Mouse (Mus musculus): Measurements from ENCODE around the gene Cd2.

Gene Cd2

DNA sequence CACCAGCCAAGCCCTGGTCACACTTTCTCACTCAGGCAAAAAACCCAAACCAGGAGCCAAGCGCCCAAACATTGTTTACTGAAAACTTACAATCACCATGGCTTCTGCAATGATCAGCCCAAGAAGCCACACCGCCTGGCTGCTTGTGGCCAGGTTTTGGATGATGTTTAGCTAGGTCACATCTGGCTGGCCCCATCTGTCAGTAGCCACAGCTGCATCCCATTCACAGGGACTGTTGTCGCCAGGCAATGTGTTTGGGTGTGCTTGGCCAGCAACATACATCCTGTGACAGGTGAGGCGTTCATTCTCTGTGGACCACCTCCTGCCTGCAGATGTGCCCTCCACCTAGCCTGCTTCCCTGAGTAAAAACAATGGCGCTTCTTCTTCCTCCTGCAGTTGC is 4.9 kb upstream of the Cd2 start:
- no peak for DNase-seq (ENCODE audit: low read depth)

DNA sequence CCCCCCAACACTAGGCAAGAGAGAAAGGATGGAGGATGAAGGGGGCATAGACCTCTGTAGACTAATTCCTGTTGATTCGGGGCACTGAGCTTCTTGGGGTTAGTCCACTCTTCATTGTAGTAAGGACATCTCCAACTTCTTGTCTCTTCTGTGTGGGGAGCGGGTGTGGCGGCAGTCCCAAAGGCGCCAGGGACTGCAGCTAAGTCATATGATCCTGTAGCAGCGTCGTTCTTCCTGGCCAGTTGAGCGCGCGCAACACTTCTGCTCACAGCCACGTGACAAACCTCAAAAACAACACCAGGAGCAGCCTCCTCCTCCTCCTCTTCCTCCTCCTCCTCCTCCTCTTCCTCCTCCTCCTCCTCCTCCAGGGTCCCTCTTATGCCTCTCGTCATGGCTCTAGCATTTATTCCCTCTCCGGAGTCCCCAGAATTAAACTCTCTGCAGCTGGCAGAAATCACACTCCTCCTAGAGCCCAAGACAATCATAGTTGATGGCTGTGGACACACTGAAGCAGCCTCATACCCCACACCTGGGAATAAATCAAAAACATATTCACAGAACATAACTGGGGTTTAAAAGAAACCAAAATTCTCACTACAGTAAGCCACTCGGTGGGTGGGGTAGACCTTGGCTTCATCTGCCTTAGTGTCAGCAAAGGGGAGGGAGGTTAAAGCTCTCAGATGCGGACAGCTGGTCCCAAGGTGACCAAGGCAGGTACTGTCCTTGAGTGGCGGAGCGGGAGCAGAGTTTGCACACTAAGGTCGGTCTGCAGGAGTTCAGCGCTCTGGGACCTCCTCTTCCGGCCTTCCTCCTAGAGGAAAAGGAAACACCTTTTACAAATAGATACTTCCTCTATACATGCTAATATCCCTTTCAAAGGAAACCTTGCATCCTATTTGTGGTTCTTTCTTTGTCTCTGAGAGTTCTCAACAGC is 3.1 kb upstream of the Cd2 start:
- peak; percentile 5 for DNase-seq (ENCODE audit: low read depth)

DNA sequence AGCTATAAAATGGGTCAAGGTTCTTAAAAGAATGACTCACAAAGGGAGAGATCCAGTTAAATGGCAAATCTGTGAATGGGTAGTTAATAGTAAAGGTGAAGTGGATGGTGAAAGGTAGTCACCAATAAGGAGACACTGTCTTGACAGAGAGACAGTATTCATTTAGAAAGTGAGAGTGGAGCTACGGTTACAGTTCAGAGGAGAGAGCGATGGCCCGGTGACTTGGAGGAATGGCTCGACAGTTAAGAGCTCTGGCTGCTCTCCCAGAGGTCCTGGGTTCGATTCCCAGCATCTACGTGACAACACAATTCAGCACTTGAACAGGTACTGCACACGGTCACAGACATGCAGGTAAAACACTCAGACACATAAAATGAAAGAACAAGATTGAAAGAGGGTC is 2.3 kb upstream of the Cd2 start:
- DNase-seq (ENCODE audit: low read depth) = no peak

DNA sequence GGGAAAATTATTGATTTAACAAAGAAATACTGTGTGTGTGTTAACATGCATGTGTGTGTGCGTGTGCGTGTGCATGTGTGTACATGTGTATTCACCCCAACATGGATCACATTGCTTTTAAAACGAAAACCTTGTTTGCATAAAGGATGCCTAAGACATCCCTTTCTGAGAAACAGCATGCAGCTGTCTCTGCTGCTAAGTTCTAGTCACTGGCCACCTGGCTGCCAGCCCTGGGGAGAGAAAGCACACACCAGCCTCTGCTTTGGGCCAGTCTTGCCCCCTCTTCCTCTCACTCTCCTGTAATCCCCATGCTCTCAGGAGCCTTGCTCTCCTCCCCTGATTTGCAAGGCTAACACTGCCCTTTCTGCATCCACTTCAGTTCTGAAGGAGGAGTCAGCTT is 1.7 kb upstream of the Cd2 start:
- no peak for DNase-seq (ENCODE audit: low read depth)

DNA sequence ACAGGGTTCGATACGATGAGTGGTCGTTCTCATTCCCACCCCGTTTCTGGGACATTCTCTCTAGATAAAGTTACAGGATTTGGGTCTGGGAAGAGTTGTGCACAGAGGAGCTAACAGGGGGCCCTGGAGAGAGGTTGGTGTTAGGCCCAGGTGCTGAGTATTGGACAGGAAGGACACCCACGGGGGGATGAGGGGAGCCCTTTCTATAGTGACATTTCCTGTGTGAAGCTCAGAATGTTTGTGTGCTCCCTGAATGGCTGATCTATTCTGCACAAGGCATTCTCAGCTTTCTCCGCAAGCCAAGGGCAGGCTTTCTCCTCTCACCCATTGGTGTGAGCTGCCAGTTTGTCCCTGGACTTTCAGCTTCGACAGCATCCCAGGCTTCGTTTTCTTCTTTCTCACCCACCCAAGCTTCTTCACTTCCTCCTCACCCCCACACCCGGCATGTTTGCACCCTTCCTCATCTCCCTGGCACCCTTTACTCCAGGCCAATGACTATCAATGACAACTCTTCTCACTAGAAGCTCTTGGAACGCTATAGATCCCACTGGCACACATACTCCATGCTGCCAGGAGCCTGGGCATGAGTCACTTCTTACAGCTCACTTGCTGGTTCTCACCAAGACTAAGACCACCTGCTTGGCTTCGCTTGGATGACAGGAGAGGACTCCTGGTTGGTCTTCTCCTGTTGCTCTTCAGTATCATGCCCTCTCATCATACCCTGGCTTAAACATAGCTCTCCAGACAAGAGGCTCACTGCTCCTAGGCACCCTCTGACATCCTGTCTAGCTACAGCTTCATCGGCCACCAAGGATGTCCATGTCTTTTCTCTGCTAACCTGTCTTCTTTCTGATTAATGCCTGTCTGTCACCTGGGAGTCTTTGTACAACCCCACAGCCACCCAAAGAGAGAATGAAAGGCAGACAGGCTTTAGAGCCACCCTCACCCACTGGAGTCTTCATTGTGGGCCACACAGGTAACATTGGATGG is 1.1 kb downstream of the Cd2 start:
- DNase-seq (ENCODE audit: low read depth) = no peak

DNA sequence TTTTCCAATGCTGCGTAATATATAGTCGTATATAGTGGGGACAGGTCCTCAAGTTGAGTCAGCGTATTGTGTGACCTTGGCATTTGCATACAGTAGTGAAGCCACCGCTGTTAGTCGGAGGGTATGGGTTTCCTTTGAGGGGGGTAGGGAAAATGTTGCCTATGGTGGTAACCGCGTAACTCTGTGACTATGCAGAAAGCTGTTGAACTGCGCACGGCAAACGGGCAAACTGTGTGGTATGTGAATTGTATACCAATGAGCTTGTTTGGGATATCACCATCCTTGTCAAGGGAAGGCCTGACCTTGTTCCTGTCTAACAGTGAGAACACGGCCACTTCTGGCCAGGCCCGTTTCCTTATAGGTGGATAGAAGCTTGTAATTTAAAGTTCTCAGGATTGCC is 1.9 kb downstream of the Cd2 start:
- DNase-seq (ENCODE audit: low read depth) = no peak

DNA sequence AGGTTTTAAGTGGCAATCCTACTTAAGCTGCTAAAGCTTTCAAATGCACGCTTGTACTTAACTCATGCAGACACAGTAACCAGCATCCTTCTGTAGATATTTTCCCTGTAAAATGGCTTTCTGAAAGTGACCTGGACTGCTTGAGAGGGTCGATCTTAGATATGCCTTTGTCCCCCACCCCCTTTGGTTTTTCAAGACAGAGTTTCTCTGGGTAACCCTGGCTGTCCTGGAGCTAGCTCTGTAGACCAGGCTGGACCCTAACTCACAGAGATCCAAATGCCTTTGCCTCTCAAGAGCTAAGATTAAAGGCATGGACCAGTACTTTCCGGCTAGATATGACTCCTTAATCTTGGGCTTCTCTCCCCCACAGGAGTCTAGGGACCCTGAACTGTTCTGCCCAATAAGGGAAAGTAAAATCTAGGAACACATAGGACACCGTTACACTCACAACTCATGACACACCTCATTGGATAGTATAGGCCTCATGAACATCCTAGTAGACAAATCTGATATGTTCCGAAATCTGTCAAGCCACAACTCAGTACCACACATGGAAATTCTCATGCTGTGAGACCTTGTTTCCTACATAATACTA is 2.6 kb downstream of the Cd2 start:
- DNase-seq (ENCODE audit: low read depth) = no peak

DNA sequence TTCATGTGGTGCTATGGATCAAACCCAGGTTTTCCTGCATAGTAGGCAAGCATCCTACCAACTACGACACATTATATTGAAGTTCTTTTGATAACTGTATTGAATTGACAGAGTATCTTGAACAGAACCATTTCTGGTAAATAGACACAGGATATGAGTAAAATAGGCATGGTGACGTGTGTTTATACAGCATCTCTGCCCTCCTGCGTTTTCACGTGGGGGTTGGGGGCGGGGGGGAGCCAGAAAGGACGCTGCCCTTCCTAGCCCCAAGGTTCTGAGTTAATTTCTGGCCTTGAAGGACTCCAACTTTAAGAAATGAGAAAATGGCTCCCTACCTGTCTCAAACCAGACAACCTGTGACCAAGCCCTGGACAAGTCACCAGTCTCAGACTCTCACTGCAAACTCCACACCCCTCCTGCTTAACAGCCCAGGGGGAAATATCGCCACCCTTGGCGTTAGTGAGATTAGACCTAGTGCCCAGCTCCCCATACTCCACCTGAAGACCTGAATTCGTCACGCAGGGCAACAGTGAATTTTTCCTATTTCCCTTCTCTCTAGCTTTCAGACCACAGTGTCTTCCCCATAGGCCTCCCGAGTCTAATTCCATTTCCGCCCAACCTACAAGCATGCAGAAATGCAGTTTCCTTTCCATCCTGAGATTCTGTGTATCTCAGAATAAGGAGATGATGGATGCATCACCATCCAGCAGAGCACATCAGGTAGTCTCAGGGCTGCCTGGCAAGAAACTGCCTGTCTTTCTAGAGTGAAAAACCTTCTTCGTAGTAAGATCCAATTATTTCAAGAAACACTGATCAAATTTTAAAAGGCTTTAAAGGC is 3.7 kb downstream of the Cd2 start:
- no peak for DNase-seq (ENCODE audit: low read depth)

DNA sequence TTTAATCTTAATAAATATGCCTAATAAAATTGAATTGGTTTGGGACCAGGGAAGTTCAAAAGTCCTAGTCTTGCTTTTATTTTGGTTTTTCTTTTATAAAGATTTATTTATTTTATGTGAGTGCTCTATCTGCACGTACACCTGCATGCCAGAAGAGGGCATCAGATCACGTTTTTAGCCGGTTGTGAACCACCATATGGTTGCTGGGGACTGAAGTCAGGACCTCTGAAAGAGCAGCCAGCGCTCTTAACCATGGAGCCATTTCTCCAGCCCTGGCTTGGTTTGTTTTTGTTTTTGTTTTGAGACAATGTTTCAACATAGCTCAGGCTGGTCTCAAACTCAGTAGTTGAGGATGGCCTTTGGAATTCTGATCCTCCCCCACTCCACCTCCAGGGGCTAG is 4.3 kb downstream of the Cd2 start:
- no peak for DNase-seq (ENCODE audit: low read depth)

DNA sequence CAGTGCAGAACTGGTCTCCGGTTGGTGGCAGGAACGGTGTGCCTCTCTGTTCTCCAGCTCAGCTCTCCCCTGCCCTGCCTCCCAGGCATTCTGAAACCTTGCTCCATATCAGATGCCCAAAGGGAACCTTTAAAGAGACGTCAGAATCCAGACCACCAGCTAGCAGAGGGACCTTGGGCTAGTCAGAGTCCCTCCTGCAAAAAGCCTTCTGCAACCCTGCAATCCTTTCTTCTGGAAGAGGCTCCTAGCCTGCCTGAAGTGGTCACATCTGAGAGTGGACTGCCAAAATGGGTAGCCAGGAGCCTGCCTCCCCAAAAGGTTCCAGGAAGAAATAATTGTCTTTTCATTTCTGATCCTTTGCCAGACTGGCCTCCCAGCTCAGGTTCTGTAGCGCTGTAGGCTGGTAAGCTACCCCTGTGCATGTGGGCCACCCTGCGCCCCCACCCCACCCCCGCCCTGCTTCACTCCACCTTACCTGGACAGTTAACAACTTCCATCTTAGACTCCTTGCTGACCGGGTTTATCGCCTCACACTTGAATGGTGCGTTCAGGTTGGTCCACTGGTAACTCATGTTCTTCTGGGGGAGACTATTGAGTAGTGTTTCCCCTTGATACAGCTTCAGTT is 5.1 kb downstream of the Cd2 start:
- no peak for DNase-seq (ENCODE audit: low read depth)

DNA sequence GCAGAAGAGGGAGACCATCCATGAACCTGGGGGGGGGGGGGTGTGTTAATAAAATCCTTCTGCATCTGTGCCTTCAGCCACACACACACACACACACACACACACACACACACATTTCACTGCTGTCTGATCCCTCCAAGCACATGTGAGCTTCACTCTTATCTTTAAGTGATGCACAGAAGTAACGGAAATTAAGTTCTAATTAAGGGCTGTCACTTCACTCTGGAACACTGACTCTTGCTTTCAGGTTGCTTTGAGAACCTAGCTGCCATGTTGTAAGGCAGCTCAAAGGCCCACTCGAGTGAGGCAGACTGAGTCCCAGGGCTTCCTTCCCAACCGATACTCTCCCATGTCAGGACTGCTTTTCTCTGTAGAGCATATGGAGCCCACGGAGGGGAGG is 5.9 kb downstream of the Cd2 start:
- DNase-seq (ENCODE audit: low read depth) = no peak

DNA sequence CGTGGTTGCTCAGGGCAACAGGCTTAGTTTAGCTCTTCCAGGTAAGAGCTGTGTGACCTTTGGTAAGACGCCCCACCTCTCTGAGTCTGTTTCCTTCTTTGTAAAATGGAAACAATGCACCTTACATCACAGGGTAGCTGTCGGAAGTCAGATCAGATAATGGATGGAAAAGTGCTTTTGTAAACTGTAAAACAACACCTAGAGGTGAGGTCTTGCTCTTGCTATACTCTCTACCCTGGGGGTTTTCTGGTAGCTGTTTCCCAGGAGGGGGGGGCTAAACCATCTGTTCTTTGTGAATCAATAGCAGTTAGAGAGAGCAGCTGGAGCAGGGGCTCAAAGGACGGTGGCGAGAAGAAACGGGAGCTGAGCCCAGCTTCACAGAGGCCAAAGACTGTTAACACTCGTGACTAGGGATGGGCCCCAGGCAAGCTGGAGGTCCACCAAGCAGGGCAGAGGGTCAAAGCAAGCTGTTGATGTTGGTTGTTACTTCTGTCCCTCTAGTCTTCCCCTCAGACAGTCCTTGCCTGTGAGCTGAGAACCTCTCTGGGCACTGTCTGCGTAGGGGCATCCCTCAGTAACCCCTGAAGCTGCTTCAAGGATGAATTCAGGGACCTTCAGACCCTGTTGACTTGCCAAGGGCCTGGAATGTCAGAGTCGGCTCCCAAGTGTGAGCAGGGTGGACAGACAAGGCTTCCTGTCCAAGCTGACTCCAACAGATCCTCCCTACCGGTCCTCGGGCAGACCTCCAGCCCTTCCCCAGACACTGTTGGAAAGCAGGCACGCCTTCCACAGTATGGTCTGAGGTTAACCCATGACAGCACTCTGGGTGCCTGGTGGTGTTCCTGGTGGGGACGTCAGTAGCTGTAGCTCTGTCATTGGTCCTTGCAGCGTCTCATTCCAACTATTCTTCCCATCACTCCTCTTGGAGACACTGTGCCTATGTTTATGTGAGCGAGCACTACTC is 7.1 kb downstream of the Cd2 start:
- DNase-seq (ENCODE audit: low read depth) = no peak

DNA sequence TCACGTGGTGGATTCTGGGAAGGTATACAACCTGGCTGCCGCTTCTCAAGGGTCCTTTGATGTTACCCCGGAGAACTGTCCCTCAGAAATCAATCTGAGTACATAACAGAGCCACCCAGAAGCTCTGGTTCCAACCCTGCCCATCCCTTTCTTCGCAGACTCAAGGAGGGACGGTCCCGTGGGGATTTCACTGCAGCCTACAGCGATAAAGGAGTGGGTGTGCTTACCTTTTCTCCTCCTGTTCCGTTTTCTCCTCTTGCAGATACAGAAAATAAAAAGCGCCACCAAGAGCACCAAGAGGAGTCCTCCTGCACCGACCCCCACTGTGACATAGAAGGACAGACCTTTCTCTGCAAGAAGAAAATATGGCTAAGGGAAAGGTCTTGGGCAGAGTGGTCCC is 8.2 kb downstream of the Cd2 start:
- no peak for DNase-seq (ENCODE audit: low read depth)

DNA sequence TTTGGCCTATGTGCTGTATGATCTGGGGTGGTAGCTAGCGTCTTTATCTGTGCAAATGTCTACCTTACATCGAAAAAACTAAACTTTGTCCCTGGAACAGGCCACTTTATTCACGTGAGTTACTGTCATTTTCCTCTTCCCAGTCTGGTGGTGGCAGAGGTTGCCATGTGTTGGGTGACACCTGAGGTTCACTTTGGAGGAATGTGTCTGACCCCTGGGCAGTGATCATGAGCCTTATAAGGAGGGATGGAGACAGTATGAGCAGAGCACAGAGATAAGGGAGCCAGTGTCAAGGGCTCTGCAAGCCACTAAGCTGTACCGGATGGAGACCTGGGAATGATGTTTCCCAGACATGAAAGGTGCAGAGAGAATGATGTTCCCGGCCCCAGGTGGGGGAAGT is 9.3 kb downstream of the Cd2 start:
- DNase-seq (ENCODE audit: low read depth) = no peak

DNA sequence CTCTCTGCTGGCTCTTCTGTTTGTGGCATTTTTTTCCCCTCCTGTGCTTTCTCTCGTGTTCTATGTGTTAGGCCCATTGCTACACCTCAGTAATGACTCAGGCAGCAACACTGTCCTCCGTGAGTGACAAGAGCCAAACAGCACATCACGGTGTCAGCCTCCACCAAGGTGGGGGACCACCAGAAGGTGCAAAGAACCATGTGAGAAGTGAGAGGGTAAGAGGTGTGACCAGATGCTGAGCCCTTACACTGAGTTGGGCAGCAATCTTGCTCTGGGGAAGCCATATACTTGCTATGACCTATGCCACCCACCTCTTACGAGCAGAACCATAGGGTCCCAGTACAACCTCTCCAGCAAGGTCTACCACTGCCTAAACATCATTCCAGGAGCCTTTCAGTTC is 9.9 kb downstream of the Cd2 start:
- DNase-seq (ENCODE audit: low read depth) = no peak

DNA sequence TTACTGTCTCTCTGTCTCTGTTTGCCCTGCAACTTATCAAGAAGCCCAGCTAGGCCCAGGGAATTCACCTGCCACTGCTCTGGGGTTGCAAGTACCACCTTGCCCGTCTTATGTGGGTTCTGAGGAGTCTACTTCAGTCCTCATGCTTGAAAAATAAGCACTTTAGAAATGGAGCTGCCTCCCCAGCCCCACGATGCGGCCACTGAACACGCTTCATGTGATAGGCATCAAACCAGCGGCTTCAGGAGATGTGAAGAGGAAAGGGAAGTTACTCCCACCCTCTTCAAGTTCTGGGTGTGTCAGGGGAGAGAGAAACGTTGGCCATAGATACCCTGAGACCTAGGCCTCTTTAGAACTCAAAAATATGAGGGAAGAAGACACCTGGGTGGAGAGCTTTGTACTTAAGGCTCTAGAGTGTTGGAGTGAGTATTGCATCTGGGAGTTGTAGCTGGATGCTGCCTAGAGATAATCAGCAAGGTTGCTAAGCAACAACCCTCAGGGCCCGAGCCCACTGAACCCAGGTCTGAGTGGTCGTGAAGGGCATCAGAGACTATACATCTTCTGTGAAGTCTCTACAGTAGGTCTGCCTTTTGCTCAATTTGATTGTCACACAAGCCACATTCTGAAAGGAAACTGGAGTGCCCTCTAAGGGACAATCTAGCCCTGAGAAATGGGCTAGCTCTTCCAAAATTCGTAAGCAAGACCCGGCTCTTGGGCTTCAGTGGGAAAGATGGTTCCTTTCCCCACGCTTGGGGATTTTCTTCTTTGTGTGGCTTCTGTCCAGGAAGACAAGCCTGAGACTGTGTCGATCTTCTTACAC is 11.0 kb downstream of the Cd2 start:
- DNase-seq (ENCODE audit: low read depth) = no peak

DNA sequence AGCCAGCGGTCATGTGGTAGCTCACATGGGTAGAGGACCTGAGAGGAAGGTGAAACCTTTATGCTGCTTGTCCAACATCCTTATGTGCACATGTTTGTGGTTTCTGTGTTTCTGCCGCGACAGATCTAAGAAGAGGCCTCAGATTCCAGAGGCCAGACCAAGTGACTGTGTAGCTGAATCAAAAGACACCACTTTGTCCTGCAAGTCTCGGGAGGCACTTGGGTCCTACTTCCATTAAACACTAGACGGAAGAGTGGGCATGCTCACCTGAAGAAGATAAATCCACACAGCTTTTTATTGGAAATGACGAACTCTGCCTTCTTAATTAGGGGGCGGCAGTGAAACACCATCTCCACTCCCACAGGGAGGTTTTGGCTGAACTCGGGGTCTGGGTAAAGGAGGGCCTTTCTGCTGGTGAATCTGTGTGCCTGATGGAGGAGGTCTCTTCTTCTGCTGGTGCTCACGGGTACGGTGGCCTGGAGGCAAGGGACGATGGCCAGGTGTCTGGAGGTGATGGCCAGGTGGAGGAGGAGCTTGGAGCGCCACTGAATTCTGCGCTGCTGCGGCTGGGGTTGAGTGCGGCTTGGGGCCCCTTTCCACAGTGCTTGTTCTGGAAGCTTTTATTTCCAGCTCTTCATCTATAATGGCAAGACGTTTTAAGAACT is 12.0 kb downstream of the Cd2 start:
- no peak for DNase-seq (ENCODE audit: low read depth)

DNA sequence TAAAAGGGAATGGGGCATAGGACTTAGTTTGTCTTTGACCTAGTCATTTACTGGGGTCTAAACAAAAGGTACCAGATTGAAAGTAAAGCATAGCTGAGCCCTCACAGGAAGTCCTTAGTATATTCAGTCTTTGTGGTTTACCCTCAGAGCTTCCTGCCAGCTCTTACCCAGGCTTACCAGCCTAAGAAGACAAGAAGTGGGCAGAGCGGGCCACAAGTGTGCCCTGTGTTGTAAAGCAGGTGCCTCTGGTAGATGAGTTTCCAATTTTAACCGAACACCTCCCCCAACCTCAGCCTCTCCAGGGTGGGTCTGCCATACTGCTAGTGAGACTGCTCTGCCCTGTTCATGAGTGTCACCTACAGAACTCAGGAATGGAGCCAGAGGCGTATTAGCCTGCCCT is 12.9 kb downstream of the Cd2 start:
- DNase-seq (ENCODE audit: low read depth) = peak; percentile 69
